Mouse (Mus musculus): ENCODE data around the gene Tnfrsf25.

Gene Tnfrsf25

GRCm38 (mm10) chr4:152120311-152121182 is 4.8 kb downstream of the Tnfrsf25 start:
- DNase-seq (ENCODE audit: extremely low spot score, low read depth, low spot score): no peak

GRCm38 (mm10) chr4:152121183-152121505 is 5.4 kb downstream of the Tnfrsf25 start:
- no peak for DNase-seq (ENCODE audit: extremely low spot score, low read depth, low spot score)

GRCm38 (mm10) chr4:152124361-152124961 is 8.7 kb downstream of the Tnfrsf25 start:
- no peak for DNase-seq (ENCODE audit: extremely low spot score, low read depth, low spot score)

GRCm38 (mm10) chr4:152125161-152126025 is 9.7 kb downstream of the Tnfrsf25 start:
- no peak for DNase-seq (ENCODE audit: extremely low spot score, low read depth, low spot score)

GRCm38 (mm10) chr4:152126026-152126920 is 10.5 kb downstream of the Tnfrsf25 start:
- no peak for DNase-seq (ENCODE audit: extremely low spot score, low read depth, low spot score)

- DNase-seq (ENCODE audit: extremely low spot score, low read depth, low spot score): no peak
Observed at GRCm38 (mm10) chr4:152127884-152128283, 12.2 kb downstream of the Tnfrsf25 start.

GRCm38 (mm10) chr4:152128784-152129183 is 13.1 kb downstream of the Tnfrsf25 start:
- DNase-seq (ENCODE audit: extremely low spot score, low read depth, low spot score): no peak

GRCm38 (mm10) chr4:152129395-152129930 is 13.7 kb downstream of the Tnfrsf25 start:
- no peak for DNase-seq (ENCODE audit: extremely low spot score, low read depth, low spot score)

- no peak for DNase-seq (ENCODE audit: extremely low spot score, low read depth, low spot score)
Observed at GRCm38 (mm10) chr4:152130771-152131653, 15.3 kb downstream of the Tnfrsf25 start.

- no peak for DNase-seq (ENCODE audit: extremely low spot score, low read depth, low spot score)
Observed at GRCm38 (mm10) chr4:152131809-152132771, 16.4 kb downstream of the Tnfrsf25 start.

GRCm38 (mm10) chr4:152132772-152133169 is 17.0 kb downstream of the Tnfrsf25 start:
- DNase-seq (ENCODE audit: extremely low spot score, low read depth, low spot score): no peak

- no peak for DNase-seq (ENCODE audit: extremely low spot score, low read depth, low spot score)
Observed at GRCm38 (mm10) chr4:152133213-152133612, 17.5 kb downstream of the Tnfrsf25 start.

GRCm38 (mm10) chr4:152134507-152134906 is 18.8 kb downstream of the Tnfrsf25 start:
- DNase-seq (ENCODE audit: extremely low spot score, low read depth, low spot score): no peak

GRCm38 (mm10) chr4:152135363-152135762 is 19.6 kb downstream of the Tnfrsf25 start:
- no peak for DNase-seq (ENCODE audit: extremely low spot score, low read depth, low spot score)

- DNase-seq (ENCODE audit: extremely low spot score, low read depth, low spot score): no peak
Observed at GRCm38 (mm10) chr4:152136112-152136875, 20.6 kb downstream of the Tnfrsf25 start.

GRCm38 (mm10) chr4:152136876-152137250 is 21.1 kb downstream of the Tnfrsf25 start:
- no peak for DNase-seq (ENCODE audit: extremely low spot score, low read depth, low spot score)

GRCm38 (mm10) chr4:152138497-152139260 is 22.9 kb downstream of the Tnfrsf25 start:
- no peak for DNase-seq (ENCODE audit: extremely low spot score, low read depth, low spot score)
